Mouse (Mus musculus) cerebellum, adult 11 months (tissue): Measurements from ENCODE around the gene Slc13a3.

Experiments
- DNase-seq: peaks from one replicate; pipeline ENCODE4 v3.0.0; 2022

The Slc13a3 gene

GRCm38 (mm10) chr2:165475850-165476249 lies 2.8 kb upstream of the Slc13a3 start:
- no peak for DNase-seq

GRCm38 (mm10) chr2:165475412-165475811 lies 2.4 kb upstream of the Slc13a3 start:
- no peak for DNase-seq

DNA sequence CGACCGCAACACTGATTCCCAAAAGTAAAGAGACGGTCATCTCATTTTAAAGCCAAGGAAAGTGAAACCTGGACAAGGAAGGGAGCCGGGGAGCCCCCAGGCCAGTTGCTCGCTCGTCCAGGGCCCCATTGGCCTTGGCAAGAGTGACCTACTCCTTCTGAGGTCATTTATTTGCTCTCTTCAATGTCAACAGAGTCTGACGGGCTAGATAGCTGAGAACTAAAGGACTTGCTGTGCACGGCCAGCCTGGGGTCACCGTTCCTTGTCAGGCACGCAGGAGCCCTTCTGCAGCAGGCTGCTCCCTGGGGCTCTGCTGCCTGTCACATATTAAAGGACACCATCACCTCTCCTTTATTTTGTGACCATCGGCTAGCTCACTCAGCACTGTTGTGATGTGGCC lies 1.1 kb downstream of the Slc13a3 start:
- no peak for DNase-seq

DNA sequence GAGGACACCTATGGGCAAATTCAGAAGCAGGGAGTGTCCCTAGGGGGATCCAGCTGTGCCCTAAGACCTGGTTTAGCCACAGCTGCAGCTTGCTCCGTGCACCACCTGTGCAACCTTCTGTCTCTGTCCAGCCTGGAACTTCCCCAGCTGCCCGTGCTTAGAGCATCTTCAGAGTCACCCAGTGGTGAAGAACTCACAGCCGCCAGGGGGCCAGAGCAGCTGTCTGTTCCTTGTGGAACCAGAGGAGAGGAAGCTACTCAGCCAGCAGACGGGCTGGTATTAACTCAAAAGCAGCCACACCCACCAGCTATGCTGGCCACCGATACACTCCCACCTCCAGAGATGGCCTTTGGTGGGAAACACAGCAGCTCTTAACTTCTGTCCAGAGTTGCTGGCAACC lies 2.9 kb downstream of the Slc13a3 start:
- no peak for DNase-seq

DNA sequence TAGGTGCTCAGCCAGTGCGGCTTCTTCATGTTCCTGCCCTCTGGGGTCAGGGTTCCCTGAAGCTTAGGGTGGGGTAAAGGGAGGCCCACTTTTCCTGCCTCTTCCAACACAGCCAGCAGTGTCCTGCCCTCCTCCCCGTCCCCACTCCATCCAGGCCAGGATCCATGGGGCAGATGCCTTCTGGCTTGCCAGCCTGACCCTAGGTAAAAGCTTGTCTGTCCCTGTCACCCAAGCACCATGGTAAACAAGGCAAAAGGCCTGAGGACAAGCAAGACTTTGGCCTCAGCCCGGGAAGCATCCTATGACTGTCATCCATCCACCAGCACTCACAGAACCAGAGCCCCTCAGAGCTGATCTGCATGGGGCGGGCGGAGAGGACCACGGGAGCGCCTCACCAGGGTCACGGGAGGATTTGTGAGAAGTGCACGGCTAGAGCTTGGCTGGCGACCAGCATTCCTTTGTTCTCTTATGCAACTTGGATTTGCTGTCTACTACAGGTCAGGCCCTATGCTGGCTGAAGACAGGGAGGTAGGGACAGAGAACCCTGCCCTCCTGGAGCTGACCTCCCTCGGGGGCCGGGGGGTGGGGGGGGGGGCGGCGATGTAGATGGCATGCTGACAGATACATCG lies 5.1 kb downstream of the Slc13a3 start:
- DNase-seq: no peak

DNA sequence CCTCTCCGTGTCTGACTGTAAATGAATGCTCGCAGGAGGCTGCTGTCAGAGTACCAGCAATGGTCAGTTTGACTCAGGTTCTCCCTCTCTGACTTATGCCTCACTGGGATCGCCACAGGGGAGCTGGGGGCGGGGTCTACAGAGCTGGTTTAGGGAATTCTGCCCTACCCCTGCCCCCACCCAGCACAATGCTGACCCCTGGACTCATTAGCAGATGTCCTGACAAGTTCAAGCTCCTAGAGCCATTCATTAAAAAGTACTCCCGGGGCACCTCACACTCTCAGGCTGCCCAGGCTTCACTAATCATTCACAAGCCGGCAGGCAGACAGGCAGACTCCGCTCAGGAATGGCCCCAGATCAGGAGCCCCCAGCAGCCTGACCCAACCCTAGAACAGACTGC lies 13.4 kb downstream of the Slc13a3 start:
- no peak for DNase-seq

GRCm38 (mm10) chr2:165458189-165458588 lies 14.8 kb downstream of the Slc13a3 start:
- no peak for DNase-seq

DNA sequence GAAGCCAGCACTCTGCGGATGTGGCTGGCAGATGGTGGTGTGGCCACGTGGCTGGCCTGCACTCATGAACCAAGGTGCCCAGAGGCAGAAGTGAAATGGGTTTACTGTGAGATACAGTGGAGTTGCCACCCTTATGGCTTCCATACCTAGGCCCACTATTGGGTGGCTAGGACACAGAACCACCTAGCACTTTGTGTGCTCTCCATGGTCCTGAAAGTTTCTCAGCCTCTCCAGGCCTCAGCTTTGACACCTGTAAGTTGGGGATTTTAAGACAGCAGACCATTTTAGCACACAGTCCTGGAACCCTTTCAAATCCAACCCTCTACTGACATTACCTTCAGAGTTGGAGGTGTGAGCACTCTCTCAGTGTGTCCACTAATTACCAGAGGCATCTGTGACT lies 16.3 kb downstream of the Slc13a3 start:
- no peak for DNase-seq

- DNase-seq: no peak
Observed at GRCm38 (mm10) chr2:165452730-165453693, 20.0 kb downstream of the Slc13a3 start.

DNA sequence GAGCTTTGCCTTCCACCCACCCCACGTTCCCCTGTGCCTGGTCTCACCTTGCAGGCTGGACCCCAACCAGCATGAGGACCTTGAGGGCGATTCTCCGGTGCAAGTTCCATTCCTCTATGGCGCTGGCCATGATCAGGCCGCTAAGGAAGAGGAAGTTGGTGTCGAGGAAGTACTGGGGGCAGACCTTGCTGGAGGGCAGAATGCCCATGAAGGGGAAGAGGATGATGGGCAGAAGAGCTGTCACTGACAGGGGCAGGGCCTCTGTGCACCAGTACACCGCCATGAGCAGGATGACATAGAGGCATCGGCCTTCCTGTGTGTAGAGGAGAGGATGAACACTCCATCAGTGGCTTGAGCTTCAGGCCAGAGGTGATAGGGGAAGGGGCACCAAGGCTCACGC lies 24.6 kb downstream of the Slc13a3 start:
- no peak for DNase-seq

DNA sequence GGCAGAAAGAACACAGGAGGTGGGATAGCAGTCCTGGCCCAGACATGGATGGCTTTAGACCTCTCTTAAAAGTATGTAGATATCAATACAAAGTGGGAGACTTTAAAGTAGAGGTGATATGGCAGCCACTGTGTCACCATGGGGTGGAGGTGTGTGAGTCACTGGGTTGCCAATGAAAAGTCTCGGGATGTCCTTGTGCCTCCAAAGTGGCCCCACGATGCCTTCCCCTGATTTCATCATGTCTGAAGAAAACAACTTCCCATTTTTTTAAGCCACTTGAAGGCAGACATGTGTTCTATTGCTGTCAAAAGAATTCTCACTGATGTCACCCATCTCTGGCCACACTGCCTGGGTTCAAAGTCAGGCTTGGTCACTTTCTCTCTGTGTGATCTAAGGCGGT lies 28.2 kb downstream of the Slc13a3 start:
- DNase-seq: no peak

GRCm38 (mm10) chr2:165442981-165443380 lies 30.0 kb downstream of the Slc13a3 start:
- DNase-seq: no peak

DNA sequence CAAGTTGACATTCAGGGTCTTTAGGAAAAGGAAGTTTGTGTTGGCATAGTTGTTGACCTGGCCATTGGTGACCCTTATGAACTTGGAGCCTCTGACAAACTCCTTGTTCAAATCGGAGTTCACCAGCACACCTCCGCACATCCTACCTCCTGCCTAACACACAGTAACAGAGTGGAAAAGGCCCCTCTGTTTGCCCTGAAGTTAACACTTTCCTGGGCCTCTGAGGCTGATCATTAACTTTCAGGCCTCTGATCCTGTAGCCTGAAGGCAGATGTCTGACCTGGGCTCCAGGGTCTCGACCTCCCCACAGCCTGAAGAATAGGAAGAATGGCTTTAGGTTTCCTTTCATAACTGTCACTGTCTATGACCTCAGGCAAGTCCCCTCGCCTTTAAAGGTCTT lies 31.4 kb downstream of the Slc13a3 start:
- DNase-seq: no peak

DNA sequence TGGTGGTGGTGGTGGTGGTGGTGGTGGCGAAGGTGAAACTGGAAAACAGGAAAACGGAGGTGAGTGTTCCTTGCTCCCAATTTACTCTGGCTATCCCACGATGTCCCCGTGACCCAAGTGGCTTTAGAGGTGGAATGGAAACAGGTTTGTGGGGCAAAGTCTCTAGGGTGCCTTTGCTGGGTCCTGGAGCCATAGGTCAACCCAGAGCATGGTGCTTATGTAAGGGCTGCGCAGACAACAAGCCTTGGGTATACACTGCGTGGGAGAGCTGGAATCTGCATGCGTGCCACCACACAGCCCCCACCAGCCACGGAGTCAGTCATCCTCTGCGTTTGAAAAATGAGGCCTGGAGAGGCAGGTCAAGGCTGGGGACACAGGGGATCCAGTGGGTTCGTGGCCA lies 33.4 kb downstream of the Slc13a3 start:
- no peak for DNase-seq

DNA sequence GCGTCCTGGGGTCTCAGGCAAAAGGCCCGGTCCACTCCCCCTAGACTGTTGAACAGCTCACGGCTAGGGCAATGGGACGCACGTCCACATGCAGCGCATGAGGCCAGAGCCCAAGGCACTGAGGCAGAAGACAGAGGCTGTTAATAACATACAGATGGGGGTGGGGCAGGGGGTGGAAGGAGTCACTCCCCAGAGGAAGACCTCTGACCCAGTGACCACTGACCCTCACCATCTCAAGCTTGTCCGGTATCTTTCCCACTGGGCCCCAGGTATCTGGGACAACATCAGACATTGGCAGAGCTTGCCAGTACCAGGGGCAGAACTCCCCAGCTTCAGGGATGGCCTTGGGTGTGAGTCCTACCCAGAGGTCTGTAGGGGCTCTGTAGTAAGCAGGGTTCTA lies 34.1 kb downstream of the Slc13a3 start:
- DNase-seq: no peak

DNA sequence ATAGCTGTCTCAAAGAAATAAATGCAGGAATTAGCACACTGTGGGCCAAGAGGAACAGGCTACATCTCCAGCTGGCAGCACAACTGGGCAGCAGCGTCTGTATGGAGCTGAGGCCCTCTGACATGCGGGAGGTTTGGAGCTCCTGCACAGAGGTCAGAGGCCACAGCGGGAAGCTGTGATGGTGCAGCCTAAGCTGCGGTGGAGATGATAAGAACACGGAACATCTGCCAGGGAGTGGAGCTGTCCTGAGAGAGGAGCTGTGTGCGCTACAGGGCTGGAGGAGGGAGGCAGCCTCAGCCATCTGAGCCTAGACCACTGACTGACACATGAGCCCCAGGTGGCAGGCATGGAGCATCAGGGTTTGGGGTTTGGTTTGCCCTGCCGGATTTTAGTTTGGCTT lies 44.3 kb downstream of the Slc13a3 start:
- no peak for DNase-seq

GRCm38 (mm10) chr2:165420195-165420594 lies 52.8 kb downstream of the Slc13a3 start:
- DNase-seq: no peak

GRCm38 (mm10) chr2:165419670-165420111 lies 53.3 kb downstream of the Slc13a3 start:
- DNase-seq: peak; percentile 39

GRCm38 (mm10) chr2:165418577-165418976 lies 54.5 kb downstream of the Slc13a3 start:
- no peak for DNase-seq

GRCm38 (mm10) chr2:165417291-165417690 lies 55.7 kb downstream of the Slc13a3 start:
- peak; percentile 42 for DNase-seq

DNA sequence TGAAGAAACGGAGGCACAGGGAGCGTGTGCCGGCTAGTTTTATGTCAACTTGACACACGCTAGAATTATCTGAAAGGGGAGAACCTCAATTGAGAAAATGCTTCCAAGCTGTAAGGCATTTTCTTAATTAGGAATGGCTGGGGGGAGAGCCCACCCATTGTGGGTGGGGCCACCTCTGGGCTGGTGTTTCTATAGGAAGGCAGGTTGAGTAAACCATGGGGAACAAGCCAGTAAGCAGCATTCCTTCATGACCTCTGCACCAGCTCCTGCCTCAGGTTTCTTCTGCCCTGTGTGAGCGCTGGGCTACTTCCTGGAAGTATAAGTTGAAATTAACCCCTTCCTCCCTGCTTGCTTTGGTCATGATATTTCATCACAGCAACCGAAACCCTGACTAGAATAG lies 57.2 kb downstream of the Slc13a3 start:
- DNase-seq: no peak

- DNase-seq: no peak
Observed at GRCm38 (mm10) chr2:165415141-165415721, 57.8 kb downstream of the Slc13a3 start.

DNA sequence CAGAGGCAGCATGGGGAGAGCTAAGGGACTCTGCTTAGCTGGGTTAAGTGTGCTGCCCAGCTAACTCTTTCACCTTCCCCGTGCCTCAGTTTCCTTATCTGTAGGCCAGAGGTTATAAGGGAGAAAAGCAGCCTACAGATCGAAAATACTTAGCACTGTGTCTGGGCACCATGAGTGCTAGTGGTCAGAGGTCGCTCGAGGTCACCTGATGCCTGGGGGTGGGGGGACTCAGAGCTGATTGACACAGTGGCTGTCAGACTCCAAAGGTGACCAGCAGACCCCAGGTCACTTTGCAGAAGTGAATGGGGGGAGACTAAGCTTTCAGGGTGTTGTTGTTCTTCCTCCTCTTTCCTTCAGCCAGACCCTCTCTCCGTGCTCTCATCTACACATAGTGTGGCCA lies 58.7 kb downstream of the Slc13a3 start:
- no peak for DNase-seq

DNA sequence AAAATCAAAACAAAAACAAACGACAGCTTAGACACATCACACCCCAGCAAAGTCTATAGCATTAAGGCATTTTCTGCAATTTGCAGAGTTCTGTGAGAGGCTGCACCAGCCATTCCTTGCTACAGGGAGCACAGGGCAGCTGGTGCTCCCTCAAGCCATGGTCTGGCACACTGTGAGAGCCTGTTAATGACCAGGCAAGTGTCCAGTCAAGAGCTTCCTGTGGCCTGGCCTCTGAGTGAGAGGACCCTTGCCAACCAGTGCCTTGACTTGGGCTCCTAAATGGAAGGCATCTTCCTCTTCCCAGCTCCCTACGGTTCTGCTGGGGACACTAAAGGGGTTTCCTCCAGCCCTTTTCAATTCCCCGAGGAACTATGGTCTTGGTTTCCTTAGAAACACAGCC lies 59.1 kb downstream of the Slc13a3 start:
- DNase-seq: peak; percentile 47
